ENCODE assay signal across 24 mouse cellular contexts in genomic region chr1:133444315-133444714, GRCm38 (mm10). TPM values are rescaled to one million over a fixed set of nuclear protein-coding genes. Genes with fewer than 3 reads are reported as not detected.
DNase-seq lines count a peak whose midpoint lies in the region; ATAC-seq lines count a peak whose summit lies in the region.
"Had no signal": no experiment of that assay in that cellular context is flagged by ENCODE, and none has a peak within 500 bp of the region (broad histone marks: within the 10 kb centered on the region; RNA-seq: fewer than 3 reads in every experiment).

No protein-coding gene starts in this region.

- peak; percentile 45 for DNase-seq in forebrain, embryonic 11.5 days (ENCODE audit: low spot score)
- DNase-seq in kidney, postnatal 14 days = peak; percentile 36
- no peak for DNase-seq in kidney, adult 18-20 months
- peak; percentile 9 for DNase-seq in lung, postnatal 36 days
- no peak for DNase-seq in lung, postnatal 10 days
- DNase-seq: adrenal gland, adult 8-10 months; adrenal gland, postnatal 14 days; adrenal gland, postnatal 36 days; B cell, adult 2 months; cerebellum, adult 11-12 months; cerebellum, adult 2 months; cerebellum, adult 9-10 months; cerebellum, postnatal 10 days; cerebellum, postnatal 25 days; forebrain, postnatal 0 days had no signal

- no peaks in the 10 kb centered on the region for H3K27me3 ChIP-seq in forebrain, embryonic 11.5 days (ENCODE audit: control insufficient read depth, insufficient read depth, low read length)
- H3K27me3 ChIP-seq in forebrain, embryonic 16.5 days (replicated peaks; ENCODE audit: control insufficient read depth, insufficient read depth, low read length) = no peaks in the 10 kb centered on the region
- H3K27me3 ChIP-seq: embryonic facial prominence, embryonic 12.5 days; forebrain, embryonic 12.5 days had no signal

- H3K4me1 ChIP-seq in forebrain, embryonic 11.5 days (replicated peaks; ENCODE audit: control insufficient read depth, insufficient read depth, low read length) = peaks cover 7% of the 10 kb centered on the region; the same call in 1 of the 2 replicates
- peaks cover 5% of the 10 kb centered on the region for H3K4me1 ChIP-seq in forebrain, embryonic 16.5 days (replicated peaks; ENCODE audit: control insufficient read depth, insufficient read depth, low read length)

- H3K4me3 ChIP-seq in forebrain, embryonic 11.5 days (ENCODE audit: low read depth, low read length) = no peak overlapping the region
- no peak overlapping the region for H3K4me3 ChIP-seq in forebrain, embryonic 16.5 days (replicated peaks; ENCODE audit: low read length)
- H3K4me3 ChIP-seq: embryonic facial prominence, embryonic 10.5 days; embryonic facial prominence, embryonic 12.5 days; forebrain, embryonic 12.5 days had no signal

- no peak overlapping the region for H3K27ac ChIP-seq in forebrain, embryonic 11.5 days (ENCODE audit: low read depth, low read length)
- H3K27ac ChIP-seq in forebrain, embryonic 16.5 days (ENCODE audit: low read length) = no peak overlapping the region
- H3K27ac ChIP-seq: embryonic facial prominence, embryonic 10.5 days; embryonic facial prominence, embryonic 12.5 days; forebrain, embryonic 12.5 days had no signal

- 94% methylated on average over 8 of the region's 8 CpGs for WGBS in forebrain, embryonic 11.5 days
- 84% methylated on average over 8 of the region's 8 CpGs for WGBS in forebrain, embryonic 16.5 days

- no peak for ATAC-seq in forebrain, embryonic 11.5 days (replicated peaks; ENCODE audit: low FRiP score)
- no peak for ATAC-seq in forebrain, embryonic 16.5 days
- ATAC-seq: activated CD4-positive, CD25-positive, alpha-beta regulatory T cell, adult 4 months; CD4-positive, CD25-positive, alpha-beta regulatory T cell, adult 4 months; forebrain, embryonic 14.5 days; forebrain, postnatal 0 days; Patski had no signal

- no peaks in the 10 kb centered on the region for H3K36me3 ChIP-seq in forebrain, embryonic 11.5 days (ENCODE audit: control insufficient read depth, insufficient read depth, low read length)
- no peaks in the 10 kb centered on the region for H3K36me3 ChIP-seq in forebrain, embryonic 16.5 days (ENCODE audit: control insufficient read depth, insufficient read depth)
- H3K36me3 ChIP-seq: embryonic facial prominence, embryonic 10.5 days; embryonic facial prominence, embryonic 12.5 days; forebrain, embryonic 12.5 days; G1E had no signal

- H3K9me3 ChIP-seq in forebrain, embryonic 11.5 days (ENCODE audit: control insufficient read depth, low read length) = no peaks in the 10 kb centered on the region
- peaks cover 3% of the 10 kb centered on the region; the same call in 1 of the 2 replicates for H3K9me3 ChIP-seq in forebrain, embryonic 16.5 days (ENCODE audit: control insufficient read depth, low read length)
- H3K9me3 ChIP-seq: embryonic facial prominence, embryonic 12.5 days; forebrain, embryonic 12.5 days; G1E had no signal

- H3K4me2 ChIP-seq in forebrain, embryonic 11.5 days (ENCODE audit: low read depth, low read length, severe bottlenecking) = no peak overlapping the region
- H3K4me2 ChIP-seq in forebrain, embryonic 16.5 days (ENCODE audit: low read length) = no peak overlapping the region
- H3K4me2 ChIP-seq: embryonic facial prominence, embryonic 12.5 days; forebrain, embryonic 12.5 days had no signal

- no peak overlapping the region for H3K9ac ChIP-seq in forebrain, embryonic 11.5 days (ENCODE audit: low read length)
- no peak overlapping the region for H3K9ac ChIP-seq in forebrain, embryonic 16.5 days (replicated peaks; ENCODE audit: low read depth, low read length)
- H3K9ac ChIP-seq: embryonic facial prominence, embryonic 12.5 days; forebrain, embryonic 12.5 days; forebrain, postnatal 0 days had no signal

RNA-seq across cellular contexts. Expression of gene Sox13, which starts 20.1 kb away (rescaled TPM):
- 12.3 TPM in 2 replicates for polyA plus RNA-seq in forebrain, embryonic 11.5 days (2014; fragmentation: Nextera tagmentation; extraction: Ambion mirVana)
- 3.6 and 4.4 TPM in 2 replicates for polyA plus RNA-seq in forebrain, embryonic 16.5 days (2015; fragmentation: Nextera tagmentation; extraction: Ambion mirVana)
- polyA plus RNA-seq: activated CD4-positive, CD25-positive, alpha-beta regulatory T cell, adult 4 months; CD4-positive, CD25-positive, alpha-beta regulatory T cell, adult 4 months had no signal

Comparison
In these comparisons a context has a peak if more than half of its experiments do, and no peak if none do; other contexts are left out.
1. DNase-seq: peak in forebrain, embryonic 11.5 days (single experiment), kidney, postnatal 14 days (single experiment) and lung, postnatal 36 days (single experiment); none in kidney, adult 18-20 months (single experiment) and lung, postnatal 10 days (single experiment).